In genomic region chr4:115121162-115121561, GRCm38 (mm10) we compare ENCODE assay signal across 30 mouse cellular contexts. TPM values are rescaled to one million over a fixed set of nuclear protein-coding genes. Genes with fewer than 3 reads are reported as not detected.
"Had no signal": no experiment of that assay in that cellular context is flagged by ENCODE, and none has a peak within 500 bp of the region (broad histone marks: within the 10 kb centered on the region; RNA-seq: fewer than 3 reads in every experiment).

No protein-coding gene starts in this region.

- H3K9me3 ChIP-seq: heart, embryonic 13.5 days; heart, embryonic 15.5 days; intestine, embryonic 15.5 days; kidney, embryonic 15.5 days; limb, embryonic 10.5 days; liver, embryonic 13.5 days; liver, embryonic 15.5 days had no signal

- H3K27ac ChIP-seq: heart, adult 2 months; heart, embryonic 13.5 days; heart, embryonic 15.5 days; hindbrain, embryonic 14.5 days; intestine, embryonic 15.5 days; kidney, embryonic 15.5 days; kidney, postnatal 0 days; limb, embryonic 10.5 days; limb, embryonic 12.5 days; liver, embryonic 13.5 days; liver, embryonic 15.5 days had no signal

- H3K9ac ChIP-seq: heart, embryonic 13.5 days; heart, embryonic 15.5 days; hindbrain, embryonic 14.5 days; intestine, embryonic 15.5 days; kidney, embryonic 15.5 days; limb, embryonic 12.5 days; liver, embryonic 13.5 days; liver, embryonic 15.5 days had no signal

- H3K27me3 ChIP-seq: heart, embryonic 15.5 days; intestine, embryonic 15.5 days; limb, embryonic 12.5 days; liver, embryonic 13.5 days; liver, embryonic 15.5 days had no signal

- H3K4me1 ChIP-seq: heart, embryonic 13.5 days; heart, embryonic 15.5 days; intestine, embryonic 15.5 days; kidney, embryonic 15.5 days; limb, embryonic 10.5 days; limb, embryonic 12.5 days; liver, embryonic 13.5 days; liver, embryonic 15.5 days had no signal

- H3K4me2 ChIP-seq: heart, embryonic 11.5 days; heart, embryonic 13.5 days; heart, embryonic 15.5 days; hindbrain, embryonic 14.5 days; intestine, embryonic 15.5 days; kidney, embryonic 15.5 days; limb, embryonic 12.5 days; liver, embryonic 11.5 days; liver, embryonic 13.5 days; liver, embryonic 15.5 days had no signal

- ATAC-seq: hindbrain, embryonic 16.5 days; inflammation-experienced regulatory T-cells, adult 6 months had no signal

- H3K36me3 ChIP-seq: heart, embryonic 13.5 days; heart, embryonic 15.5 days; intestine, embryonic 15.5 days; kidney, embryonic 15.5 days; limb, embryonic 10.5 days; limb, embryonic 12.5 days; liver, embryonic 13.5 days; liver, embryonic 15.5 days had no signal

- DNase-seq: gastrocnemius, postnatal 14 days; gastrocnemius, postnatal 36 days; heart, adult 11 months; heart, adult 2 months; heart, postnatal 14 days; heart, postnatal 36 days; kidney, adult 18-20 months; kidney, adult 8-10 months; kidney, postnatal 14 days; layer of hippocampus, adult 9-11 months; layer of hippocampus, postnatal 36 days; liver; liver, embryonic 13.5 days had no signal

- H3K4me3 ChIP-seq: heart, adult 2 months; heart, embryonic 13.5 days; heart, embryonic 15.5 days; intestine, embryonic 15.5 days; kidney, embryonic 15.5 days; limb, embryonic 10.5 days; limb, embryonic 12.5 days; liver, embryonic 13.5 days; liver, embryonic 15.5 days had no signal

RNA-seq across cellular contexts. Expression of gene Cyp4x1, which starts 12.9 kb away (rescaled TPM):
- total RNA-seq: gastrocnemius, adult 18-20 months; gastrocnemius, adult 8-10 months; gastrocnemius, postnatal 14 days; gastrocnemius, postnatal 36 days; heart, adult 2 months; heart, postnatal 14 days; heart, postnatal 36 days; hematopoietic stem cell, adult 5-6 weeks had no signal
- polyA plus RNA-seq: heart, adult 2 months; heart, embryonic 15.5 days; heart, postnatal 0 days; limb, embryonic 12.5 days had no signal

RNA-seq across cellular contexts. Expression of gene Pdzk1ip1, which starts 32.7 kb away (rescaled TPM):
- total RNA-seq: gastrocnemius, adult 18-20 months; gastrocnemius, adult 8-10 months; gastrocnemius, postnatal 36 days; heart, postnatal 36 days had no signal
